Mouse (Mus musculus) adrenal gland (tissue): Measurements from ENCODE around the gene Aunip.
"Not testable (repeated sequence)": the region's sequence is repeated elsewhere in the genome, so short reads cannot be mapped to it uniquely, and the experiment has no call there.

Experiments used
- intact Hi-C: fragments of 180-260 bp; cut with DNase I; formaldehyde crosslinking; loops from one replicate; pipeline ENCODE4 v1.15.1; 2025

Gene Aunip

GRCm38 (mm10) chr4:134484231-134484630 is 26.6 kb upstream of the Aunip start:
- intact Hi-C loops: no loop called here

GRCm38 (mm10) chr4:134485151-134485900 is 25.5 kb upstream of the Aunip start:
- intact Hi-C loops: no loop called here

- intact Hi-C loops: no loop called here
Observed at GRCm38 (mm10) chr4:134488211-134488610, 22.6 kb upstream of the Aunip start.

GRCm38 (mm10) chr4:134489986-134490665 is 20.7 kb upstream of the Aunip start:
- intact Hi-C loops: no loop called here

GRCm38 (mm10) chr4:134491716-134492115 is 19.1 kb upstream of the Aunip start:
- intact Hi-C loops: no loop called here

- intact Hi-C loops: not testable (repeated sequence)
Observed at GRCm38 (mm10) chr4:134494161-134494560, 16.6 kb upstream of the Aunip start.

- intact Hi-C loops: no loop called here
Observed at GRCm38 (mm10) chr4:134494780-134495545, 15.8 kb upstream of the Aunip start.

- intact Hi-C loops: no loop called here
Observed at GRCm38 (mm10) chr4:134495546-134495923, 15.3 kb upstream of the Aunip start.

- intact Hi-C loops: no loop called here
Observed at GRCm38 (mm10) chr4:134496595-134497210, 14.1 kb upstream of the Aunip start, which contains the start of gene Paqr7. Gene Paqr7, plus strand, starts transcription at chr4:134496697.

- intact Hi-C loops: no loop called here
Observed at GRCm38 (mm10) chr4:134497223-134497622, 13.6 kb upstream of the Aunip start.

GRCm38 (mm10) chr4:134497986-134498731 is 12.6 kb upstream of the Aunip start:
- intact Hi-C loops: no loop called here

- intact Hi-C loops: not testable (repeated sequence)
Observed at GRCm38 (mm10) chr4:134498983-134499382, 11.8 kb upstream of the Aunip start.

GRCm38 (mm10) chr4:134501095-134501494 is 9.7 kb upstream of the Aunip start:
- intact Hi-C loops: no loop called here

GRCm38 (mm10) chr4:134503686-134504357 is 7.0 kb upstream of the Aunip start:
- intact Hi-C loops: no loop called here

GRCm38 (mm10) chr4:134505303-134505789 is 5.5 kb upstream of the Aunip start:
- intact Hi-C loops: no loop called here

- intact Hi-C loops: no loop called here
Observed at GRCm38 (mm10) chr4:134505966-134506594, 4.7 kb upstream of the Aunip start.

GRCm38 (mm10) chr4:134506713-134507112 is 4.1 kb upstream of the Aunip start:
- intact Hi-C loops: no loop called here

- intact Hi-C loops: no loop called here
Observed at GRCm38 (mm10) chr4:134510396-134510795, 403 bp upstream of the Aunip start.

- intact Hi-C loops: no loop called here
Observed at GRCm38 (mm10) chr4:134511730-134512129, 931 bp downstream of the Aunip start.

- intact Hi-C loops: no loop called here
Observed at GRCm38 (mm10) chr4:134512798-134513197, 2.0 kb downstream of the Aunip start.
